Mouse (Mus musculus) megakaryocyte-erythroid progenitor cell, adult 5-6 weeks (primary cell): ENCODE results near the gene Kif1b. TPM values are rescaled to one million over a fixed set of nuclear protein-coding genes. Genes with fewer than 3 reads are reported as not detected.

Experiments
- ATAC-seq: replicated peaks from 2 replicates; pipeline ENCODE4 v1.8.0; 2016; ENCODE audit warnings: mild to moderate bottlenecking, inconsistent platforms; ENCODE audit not compliant: severe bottlenecking, poor library complexity, low FRiP score, low TSS enrichment
- total RNA-seq, 2 experiments: library from RNA; stranded (forward) in 1 of 2; stranded (reverse) in 1 of 2; fragments of 200-1000, 215-1000 nt in 1 of 2; fragments of >200 nt in 1 of 2; fragmentation: Nextera tagmentation in 1 of 2; gene quantifications; 2 replicates each; pipeline ENCODE4 v1.2.3; 2014 to 2017

Gene Kif1b
- total RNA-seq, 2 experiments from 2014 or later: 4.6 to 8.1 TPM

DNA sequence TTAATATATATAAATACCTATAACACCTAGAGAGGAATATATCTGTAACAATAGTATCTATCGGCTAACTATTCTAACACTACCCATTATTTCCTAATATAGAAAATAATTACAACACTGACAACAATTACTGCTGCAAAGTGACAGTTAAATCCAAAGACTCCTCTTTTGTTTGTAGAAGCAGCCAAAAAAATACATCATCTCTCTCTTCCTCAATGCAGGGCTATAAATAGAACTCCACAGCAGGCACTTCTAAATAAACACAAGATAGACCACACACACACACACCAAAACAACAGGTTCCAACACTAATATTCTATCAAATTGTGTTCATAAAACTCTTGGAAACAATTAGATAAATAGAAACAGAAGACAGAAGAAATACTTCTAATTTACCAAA lies 21.8 kb downstream of the Kif1b start:
- ATAC-seq: no peak

DNA sequence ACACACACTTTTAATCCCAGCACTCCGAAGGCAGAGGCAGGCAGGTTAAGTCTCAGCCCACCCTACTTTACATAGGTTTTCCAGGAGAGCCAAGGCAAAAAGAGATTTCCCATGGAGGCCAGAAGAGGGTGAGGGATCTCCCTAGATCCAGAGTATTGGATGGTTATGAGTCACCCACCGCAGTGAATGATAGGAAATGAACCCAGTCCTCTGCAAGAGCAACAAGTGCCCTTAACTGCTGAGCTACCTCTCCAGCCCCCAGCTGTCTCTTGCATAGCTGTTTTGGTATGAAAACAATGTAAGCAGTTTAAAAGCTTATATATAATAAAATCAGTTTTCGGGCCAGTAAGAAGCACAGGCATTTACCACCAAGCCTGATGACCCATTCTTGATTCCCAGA lies 24.5 kb downstream of the Kif1b start:
- no peak for ATAC-seq

DNA sequence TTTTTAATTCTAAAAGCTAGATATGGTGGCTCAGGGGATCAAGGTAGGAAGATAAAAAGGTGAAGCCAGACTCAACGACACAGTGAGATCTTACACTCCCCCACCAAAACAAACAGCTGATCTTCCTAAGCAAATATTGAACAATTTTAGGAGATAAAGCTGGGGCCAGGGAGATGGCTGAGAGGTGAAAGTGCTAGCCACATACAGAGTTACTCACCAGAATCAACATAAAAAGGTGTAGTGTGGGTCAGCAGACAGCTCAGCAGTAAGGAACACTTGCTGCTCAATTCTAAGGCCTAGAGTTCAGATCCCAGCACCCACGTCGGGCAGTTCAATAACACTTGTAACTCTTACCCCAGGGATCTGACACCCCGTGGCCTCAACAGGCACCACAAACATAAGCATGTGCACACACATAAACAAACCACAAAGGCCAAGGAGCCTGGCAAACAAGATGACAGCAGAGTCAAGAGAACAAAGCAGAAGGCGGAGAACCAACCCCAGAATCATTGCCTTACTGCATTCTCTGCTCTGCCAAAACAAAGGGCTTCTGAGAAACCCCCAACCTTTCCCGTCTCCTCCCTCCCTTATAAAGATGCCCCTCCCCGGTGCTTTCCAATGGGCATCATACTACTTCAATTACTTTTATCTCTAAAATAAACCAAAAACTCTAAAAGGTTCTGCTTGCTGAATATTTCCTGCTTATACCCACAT lies 25.3 kb downstream of the Kif1b start:
- no peak for ATAC-seq

DNA sequence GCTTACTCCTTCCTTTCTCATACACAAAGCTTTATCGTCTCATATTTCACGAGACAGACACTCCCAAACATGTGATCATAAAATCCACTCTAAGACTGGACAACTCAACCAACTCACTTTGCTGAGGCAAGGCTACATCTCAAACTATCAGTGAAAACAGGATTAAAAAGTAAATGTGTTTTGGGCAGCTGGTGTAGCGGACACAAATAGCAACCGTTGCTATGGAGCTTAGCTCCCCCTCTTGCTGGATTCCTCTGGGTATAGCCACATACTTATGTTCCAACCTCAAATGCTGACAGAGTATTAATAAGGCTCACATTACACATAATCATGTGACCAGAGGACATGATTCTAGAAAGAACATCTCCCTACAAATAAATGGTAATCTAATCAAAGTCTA lies 29.9 kb downstream of the Kif1b start:
- no peak for ATAC-seq

DNA sequence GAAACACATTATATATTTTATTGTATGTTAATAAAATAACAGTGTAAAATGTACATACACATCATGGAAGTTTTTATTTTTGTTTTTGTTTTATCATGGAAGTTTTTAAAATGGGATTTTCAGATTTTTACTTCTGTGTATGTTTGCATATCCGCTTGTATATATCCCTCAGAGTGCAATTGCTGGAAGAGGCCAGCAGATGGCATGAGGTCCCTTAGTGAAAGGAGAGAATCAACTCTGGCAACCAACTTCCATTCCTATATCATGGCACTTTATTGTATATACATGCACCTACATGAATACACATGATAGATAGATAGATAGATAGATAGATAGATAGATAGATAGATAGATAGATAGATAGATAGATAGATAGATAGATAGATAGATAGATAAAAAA lies 34.4 kb downstream of the Kif1b start:
- ATAC-seq: no peak

DNA sequence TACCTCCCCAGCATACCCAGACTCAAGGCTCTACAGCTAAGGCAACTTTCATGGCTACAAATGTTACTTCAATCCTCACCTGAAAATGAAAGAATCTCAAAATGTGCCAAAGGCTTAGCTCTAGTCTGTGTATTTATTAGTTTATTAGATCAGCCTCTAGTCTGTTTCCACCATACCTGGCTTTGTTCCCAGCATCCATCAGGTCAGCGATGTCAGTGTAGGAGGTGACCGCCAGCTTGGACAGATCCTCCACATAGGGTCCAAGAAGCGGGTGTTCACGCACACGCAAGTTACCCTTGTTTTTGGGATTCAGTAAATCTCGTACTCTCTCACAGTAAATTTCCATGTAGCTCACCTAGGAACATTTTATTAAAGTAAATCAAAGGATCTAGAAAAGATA lies 37.0 kb downstream of the Kif1b start:
- ATAC-seq: no peak

DNA sequence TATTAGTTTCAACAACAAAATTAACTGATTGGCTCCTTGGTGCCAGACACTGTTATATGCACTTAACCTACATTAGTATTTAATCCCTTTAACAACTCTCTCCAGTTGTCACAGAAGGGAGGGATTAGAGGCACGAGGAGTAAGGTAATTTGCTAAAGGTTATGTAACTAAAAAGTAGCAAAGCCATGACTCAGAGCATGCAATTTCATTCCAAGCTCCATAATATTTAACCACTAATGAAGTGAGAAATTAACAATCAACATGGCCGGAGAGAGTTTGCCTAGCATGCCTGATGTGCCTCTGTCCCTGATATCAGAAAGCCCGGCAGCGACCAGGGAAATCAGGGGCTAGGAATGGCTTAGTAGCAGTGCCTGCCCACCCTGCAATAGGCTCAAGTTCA lies 38.5 kb downstream of the Kif1b start:
- ATAC-seq: no peak

DNA sequence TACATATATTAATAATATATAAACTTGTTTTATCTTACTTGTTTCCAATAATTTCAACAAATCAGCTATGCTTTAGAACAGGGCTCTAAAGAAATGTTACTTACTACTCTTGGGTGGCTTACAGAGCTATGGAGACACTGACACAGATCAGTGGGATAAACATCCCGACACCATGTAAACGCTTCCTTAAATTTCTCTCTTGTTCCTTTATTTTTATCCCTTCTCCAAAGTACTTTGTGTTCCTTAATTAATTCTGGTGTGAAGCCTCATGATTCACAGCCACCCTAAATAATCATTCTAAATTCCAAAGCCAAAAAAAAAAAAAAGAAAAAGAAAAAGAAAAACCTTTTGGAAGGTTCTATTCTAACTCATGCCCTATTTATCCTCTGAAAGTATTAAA lies 42.6 kb downstream of the Kif1b start:
- ATAC-seq: no peak

DNA sequence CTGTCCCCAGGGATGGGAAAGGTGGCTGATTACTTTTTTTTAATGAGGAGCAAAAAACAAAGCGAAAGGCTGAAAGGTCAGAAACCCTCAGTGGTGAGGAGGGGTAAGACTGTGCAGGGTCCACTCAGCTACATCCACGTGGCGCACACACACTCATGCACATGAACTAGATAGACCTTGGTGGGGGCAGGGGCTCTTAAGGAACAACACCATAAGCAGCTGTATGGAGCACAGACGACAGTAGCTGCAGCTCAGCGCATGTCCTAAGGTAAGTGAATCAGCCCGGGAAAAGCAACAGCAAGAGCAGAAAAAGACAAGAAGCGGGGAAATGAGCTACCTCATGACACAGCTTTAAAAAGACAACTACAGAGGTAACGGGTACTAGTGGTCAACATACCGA lies 44.3 kb downstream of the Kif1b start:
- no peak for ATAC-seq

DNA sequence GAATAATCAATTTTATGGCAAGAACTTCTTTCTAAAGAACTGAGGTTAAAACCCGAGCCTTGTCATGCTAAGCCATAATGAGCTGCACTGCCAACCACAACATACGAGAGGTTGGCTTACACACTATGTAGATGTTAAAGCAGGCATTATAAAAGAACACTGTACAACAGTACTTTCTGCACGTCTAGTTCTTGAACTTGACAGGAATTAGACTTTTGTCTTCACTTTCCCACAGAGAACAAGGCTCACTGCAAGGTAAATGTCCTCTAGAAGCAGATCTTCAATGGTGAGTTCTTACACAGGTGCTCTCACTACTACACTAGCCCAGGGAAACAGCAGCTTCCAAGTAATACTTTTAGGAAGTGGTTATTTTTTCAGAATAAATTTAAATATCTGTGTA lies 46.0 kb downstream of the Kif1b start:
- no peak for ATAC-seq

DNA sequence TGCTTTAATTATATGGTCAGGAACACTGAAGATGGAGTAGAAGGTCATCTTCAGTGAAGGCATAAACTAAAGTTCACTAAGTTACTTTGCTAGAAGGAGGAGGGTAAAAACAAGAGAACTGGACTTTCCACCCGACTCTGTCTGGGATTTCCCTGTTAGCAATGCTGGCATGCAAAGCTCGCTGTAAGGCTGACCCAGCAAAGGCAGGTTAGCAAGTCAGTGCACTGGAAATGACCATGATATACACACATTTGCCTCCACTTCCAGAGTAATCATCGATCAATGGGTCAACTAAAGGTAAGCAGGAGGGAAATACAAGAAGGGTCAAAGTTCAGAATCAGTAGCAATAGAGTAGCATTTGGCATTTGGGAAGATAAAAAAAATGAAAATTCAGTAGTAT lies 46.6 kb downstream of the Kif1b start:
- ATAC-seq: no peak

DNA sequence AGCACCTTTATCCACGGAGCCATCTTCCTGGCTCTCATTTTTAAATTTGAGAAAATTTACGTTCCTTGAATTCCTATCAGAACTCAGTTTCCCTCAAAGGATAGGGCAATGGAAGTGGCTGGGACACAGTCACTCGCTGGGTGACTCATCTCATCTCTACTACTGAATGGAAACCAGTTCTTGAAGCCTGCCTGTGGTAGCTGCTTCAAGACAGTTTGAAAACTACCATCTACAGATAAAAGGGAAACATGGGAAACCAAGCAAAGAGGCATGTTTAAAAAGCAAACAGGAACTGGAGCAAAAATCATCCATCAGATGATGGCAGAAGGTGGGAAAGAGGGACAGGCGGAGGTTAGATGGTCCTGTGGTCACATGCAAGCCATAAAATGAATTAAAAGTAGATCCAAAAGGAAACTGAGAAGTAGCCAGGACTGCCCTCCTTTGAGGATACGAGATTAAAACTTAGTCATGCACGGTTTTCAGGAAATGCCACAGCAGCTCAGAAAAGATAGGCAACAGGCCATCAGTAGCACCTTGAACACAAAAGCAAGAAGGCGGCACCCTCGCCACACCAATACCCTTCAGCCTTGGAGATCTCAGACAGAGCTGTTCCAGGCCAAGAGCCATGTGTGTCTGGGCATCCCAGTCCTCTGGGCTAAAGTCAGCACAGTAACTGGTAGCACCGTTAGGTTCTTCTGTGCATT lies 48.0 kb downstream of the Kif1b start:
- ATAC-seq: no peak

DNA sequence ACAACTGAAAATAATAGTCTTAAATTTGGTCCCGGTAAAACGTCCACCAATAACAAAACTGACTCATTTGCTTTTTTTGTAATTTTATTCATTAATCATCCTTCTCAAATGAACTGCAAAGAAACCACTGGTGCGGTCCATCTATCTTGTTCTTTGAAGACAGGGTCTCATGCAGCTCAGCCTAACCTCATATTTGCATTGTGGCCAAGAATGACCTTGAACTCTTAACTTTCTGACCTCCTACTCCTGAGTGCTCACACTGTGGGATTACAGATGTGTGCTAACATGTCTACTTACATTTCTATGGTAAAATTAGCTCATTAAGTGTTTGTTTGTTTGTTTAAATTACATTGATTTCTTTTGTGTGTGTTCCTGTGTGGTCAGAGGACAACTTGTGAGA lies 48.6 kb downstream of the Kif1b start:
- ATAC-seq: no peak

DNA sequence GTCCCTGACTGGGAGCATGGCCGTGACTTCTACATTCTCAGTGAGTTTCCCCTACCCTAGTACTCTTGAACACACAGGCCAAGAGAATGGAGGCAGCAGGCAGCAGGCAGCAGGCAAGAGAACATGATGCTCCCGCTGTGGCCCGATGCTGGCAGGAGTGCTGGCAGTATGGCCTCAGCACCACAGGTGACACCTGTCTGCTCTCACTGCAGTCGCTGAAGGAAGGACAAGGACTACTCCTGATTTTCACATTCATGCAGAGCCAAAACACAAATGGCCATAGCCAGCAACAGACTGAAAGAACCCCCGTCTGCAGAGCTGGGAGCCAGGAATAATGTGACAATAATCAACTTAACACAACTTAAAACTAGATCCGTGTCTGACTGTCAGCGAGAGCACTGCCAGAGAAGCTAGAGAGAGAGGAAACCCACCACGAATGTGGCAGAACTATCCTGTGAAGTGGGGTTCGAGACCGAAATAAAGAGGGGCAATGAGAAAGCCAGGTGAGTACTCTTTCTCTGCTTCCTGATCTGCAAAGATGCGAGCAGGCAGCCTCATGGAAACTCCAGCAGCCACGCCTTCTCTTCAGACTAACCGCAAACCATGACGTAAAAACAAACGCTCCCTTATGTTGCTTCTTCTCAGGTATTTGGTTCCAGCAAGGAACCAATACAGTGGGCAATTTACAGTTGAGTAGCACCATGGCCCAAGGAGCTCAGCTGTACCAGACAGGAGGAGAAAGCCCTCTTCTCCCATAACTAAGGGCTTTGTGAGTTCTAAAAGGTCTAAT lies 50.8 kb downstream of the Kif1b start:
- ATAC-seq: no peak

DNA sequence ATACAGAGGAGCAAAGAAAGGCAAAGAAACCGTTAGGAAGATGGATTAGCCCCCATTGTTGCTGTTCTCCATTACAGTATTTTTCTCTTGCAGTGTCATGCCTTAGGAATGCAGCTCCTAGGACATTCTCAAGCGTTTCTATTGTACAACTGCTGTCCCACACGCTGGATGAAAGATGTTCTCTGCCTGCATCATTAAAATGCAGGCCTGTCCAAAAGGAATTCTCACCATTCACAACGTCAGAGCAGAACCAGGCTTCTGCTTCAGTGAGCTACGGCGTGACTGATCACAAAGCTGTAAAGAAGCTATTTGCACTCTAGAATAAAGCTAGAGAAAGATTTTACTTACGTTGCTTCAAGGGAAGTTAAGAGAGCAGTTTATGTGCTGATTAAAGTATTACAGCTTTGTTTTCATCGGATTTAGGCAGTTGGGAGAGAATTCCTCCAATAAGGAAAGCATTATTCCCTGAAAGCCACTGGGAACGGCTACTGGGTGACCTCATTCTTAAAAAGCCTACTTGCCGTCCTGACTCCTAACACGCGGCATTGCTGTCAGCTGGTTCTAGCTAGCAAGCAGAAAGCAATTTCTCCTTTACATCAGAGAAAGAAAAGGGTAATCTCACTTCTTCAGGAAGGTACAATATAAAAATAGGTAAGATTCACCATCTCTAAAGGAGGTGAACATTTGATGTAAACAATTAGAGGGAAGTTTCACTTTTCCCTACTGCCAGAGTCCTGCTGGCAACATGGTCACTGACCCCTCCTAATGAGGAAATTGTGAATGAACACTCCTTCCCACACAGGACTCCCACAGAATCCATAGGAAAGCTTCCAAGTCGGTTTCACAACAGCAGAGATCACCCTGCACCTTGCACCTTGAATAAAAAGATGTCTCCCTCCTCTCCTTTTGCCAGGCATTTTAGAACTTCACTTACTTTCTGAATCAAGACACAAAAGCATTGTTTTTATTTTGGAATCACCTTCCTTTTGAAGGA lies 51.9 kb downstream of the Kif1b start:
- ATAC-seq: no peak

DNA sequence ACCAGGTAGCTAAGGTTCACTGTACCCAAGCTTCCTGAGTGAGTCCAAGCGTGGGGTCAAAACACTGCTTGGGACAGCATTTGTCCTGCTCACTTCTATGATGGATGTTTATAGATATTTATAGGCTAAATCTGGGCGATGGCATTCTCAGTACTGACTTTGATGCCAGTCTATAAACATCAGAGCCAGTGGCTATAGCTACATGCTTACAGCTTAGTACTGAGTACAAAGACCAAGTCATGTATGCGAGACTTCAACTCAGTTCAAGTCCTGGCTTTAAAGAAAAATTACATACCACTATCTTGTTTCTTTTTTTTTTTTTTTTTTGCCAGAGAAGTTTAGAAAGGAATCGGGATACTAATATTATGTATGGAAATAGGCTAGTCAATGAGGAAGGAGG lies 52.7 kb downstream of the Kif1b start:
- ATAC-seq: no peak

DNA sequence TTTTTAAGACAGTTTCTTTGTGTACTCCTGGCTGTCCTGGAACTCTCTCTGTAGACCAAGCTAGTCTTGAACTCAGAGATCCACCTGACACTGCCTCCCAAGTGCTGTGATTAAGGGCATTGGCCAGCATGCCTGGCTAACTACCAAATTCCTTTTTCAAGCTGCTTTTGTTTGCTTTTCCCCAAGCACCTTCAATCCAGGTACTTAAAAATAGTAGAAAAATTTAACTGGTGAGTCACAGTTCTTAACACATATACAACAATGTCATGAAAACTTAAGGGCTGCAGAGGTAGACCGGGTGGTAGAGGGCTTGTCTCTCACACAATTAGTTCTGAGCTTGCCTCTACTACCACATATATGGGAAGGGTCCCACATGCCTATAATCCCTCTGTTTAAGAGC lies 58.2 kb downstream of the Kif1b start:
- no peak for ATAC-seq

DNA sequence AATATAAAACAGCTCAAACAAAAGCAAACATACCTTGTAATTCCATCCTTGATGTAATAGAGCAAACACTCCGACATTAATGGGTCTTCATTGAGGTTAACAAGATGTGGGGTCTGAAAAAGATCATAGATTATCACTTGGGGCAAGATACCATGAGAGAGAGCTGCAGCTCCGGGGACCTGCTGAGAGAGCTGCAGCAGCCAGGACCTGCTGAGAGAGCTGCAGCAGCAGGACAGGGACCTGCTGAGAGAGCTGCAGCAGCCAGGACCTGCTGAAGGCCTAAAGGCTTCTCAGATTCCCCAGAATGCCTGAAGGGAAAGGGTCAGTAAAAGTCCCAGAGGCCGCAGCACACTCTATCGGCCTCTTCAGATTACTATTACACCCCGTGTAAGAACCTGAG lies 59.7 kb downstream of the Kif1b start:
- ATAC-seq: no peak

DNA sequence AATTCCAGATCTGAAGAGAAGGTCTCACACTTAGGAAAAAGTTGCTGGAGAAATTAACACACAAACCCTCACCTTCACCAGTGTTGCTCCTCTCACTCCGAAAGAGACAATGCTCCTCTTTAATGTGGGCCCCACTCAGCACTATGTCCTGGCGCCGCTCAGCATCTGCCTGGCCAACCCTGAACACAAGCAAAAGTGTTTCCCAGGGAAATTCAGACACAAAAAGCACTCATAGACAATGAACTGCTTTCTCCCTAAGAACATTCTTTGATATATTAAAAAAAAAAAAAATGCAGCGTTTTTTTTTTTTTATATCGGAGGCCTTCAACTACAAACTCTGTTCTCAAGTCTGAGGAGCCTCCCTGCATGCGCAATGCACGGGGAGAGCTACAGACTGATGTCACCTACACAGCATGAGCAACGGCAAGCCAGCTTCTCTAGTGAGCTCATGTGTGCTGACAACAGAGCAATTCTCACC lies 60.3 kb downstream of the Kif1b start:
- no peak for ATAC-seq
